Mouse (Mus musculus) heart, adult 9 months (tissue): ENCODE data around the gene D430042O09Rik.
A peak's percentile ranks its signal among the peaks of the same experiment; 100 is the strongest.
"Not testable (repeated sequence)": the region's sequence is repeated elsewhere in the genome, so short reads cannot be mapped to it uniquely, and the experiment has no call there.

ENCODE experiments used
- DNase-seq, 2 experiments: peaks; one replicate each; pipeline ENCODE4 v3.0.0; 2022; ENCODE audit warnings: low spot score in 2 of 2

The D430042O09Rik gene

DNA sequence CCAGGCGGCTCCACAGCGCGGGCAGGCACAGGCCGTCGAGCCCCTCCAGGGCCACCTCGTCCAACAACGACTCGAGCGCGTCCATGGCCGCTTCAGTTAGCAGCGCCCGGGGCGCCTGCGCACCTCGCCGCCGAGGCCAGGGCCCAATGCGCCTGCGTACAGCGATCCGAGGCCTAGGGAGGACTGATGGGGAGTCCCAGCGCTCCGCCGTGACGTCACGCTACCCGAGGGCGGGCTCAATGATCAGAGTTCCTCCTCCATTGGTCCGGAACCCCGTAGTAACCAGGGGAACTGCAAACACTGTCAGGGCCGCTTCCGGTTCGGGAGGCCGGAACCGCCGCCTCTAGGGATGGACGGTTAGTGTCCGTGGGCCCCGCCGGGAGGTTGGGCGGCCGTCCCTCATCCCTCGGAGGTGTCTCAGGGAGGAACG, at the start of gene D430042O09Rik, which contains the start of gene Gtf3c1:
D430042O09Rik (plus strand) TSS at position 296 of the 430 bp plus-strand sequence.
Gtf3c1 (minus strand) TSS at position 188 of the 430 bp plus-strand sequence.
- peak; percentile 100 for DNase-seq

DNA sequence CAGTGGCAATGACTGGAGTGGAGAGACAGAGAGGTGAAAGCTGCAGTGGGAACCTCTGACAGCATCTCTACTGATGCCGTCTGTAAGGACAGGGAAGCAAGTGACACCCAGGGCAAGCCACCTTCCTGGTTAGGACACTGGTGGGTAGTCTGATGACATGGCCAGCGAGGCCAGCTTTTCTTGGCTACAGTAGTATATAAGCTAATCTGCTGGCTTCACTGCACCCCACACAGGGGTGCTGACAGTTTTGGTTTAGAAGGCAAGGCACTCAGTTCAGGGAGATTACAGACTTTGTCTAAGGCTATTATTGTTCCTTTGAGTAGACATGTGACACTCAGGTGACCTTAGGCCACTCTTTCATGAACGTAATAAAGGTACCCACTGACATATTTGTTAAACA, 44.0 kb upstream of the D430042O09Rik start:
- no peak for DNase-seq

DNA sequence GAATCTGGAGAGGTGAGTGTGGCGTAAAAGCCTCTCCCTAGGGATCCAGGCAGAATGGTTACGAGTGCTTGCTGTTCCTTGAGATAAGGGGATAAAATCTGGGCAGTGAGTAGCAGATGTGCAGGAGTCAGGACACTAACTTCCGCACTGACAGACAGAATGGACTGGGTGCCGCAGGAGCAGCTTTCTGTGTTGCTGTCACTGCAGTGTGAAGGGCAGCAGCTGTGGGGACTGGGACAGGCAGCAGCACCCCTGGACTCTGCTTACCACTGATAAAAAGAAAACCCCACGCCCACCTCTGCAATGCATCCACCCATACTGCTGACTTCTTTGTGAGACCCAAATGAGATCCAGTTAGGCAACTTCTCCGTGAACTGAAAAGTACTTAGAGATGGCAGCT, 36.8 kb upstream of the D430042O09Rik start:
- no peak for DNase-seq

DNA sequence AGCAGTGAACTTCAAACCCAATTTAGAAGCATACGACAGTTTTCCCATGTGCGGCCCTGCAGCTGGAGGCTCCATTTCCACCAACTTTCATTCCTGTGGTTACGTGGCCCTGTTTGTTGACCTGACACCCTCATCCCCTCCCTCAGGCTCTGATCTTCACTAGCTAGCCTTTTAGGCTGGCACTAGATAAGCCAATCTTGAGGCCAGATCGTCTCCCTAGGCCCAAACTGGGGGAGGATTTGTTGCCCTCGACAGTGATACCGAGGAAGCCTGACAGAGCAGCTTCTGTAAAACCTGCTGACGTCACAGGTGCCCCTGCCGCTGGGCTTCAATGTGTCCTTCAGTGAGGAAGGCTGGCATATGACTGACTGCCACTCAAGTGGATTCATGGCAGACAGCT, 36.3 kb upstream of the D430042O09Rik start:
- no peak for DNase-seq

DNA sequence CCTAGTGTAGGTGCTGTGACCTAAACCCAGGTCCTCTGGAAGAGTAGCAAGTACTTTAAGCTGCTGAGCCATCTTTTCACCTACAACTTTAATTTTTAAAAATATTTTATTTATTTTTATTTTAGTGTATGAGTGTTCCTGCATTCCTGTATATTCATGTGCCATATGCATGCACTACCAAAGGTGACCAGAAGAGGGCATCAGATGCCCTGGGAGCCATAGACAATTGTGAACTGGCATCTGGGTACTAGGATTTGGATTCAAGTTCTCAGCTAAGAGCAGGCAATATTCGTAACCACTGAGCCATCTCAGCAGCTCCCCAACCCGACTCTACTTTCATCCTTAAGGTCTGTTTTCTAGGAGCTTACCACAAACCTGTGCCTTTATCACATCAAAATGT, 32.8 kb upstream of the D430042O09Rik start:
- peak in 1 of 2 experiments; percentile 21 for DNase-seq

DNA sequence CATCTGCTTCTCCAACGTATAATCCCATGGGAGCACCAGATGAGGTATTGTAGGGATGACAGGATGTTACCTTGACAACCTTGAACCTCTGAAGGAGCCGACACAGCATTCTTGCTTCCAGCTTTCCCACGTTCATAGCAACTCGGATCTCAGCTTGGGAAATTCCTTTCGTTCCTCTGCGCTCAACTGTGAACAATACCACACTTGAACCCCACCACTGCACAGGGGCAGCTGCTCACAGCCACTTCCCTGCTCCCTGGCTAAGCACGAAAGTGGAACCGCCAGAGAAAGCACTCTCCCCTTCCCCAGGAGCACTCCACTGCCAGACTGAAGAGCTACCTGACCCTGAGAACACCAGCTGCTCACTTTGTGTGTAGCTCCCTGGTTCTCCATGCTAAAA, 28.9 kb upstream of the D430042O09Rik start:
- DNase-seq: no peak

DNA sequence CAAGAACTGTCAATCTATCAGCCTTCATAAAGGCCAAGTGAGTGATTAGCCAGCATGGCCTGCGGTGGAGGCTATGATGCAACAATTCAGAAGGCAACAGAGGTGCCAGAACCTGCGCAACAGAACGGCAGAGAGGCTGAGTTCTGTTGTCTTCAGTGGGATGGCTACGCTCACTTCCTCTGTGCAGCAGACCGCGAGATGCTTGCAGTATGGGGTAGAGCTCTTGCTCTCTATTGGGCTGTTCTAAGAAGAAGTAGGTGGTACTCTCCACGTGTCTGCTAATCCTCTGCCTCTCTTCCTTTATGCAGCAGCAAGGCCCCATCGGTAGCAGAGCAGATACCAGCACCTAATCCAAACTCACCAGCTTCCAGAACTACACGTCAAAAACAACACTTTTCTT, 27.8 kb upstream of the D430042O09Rik start:
- no peak for DNase-seq

DNA sequence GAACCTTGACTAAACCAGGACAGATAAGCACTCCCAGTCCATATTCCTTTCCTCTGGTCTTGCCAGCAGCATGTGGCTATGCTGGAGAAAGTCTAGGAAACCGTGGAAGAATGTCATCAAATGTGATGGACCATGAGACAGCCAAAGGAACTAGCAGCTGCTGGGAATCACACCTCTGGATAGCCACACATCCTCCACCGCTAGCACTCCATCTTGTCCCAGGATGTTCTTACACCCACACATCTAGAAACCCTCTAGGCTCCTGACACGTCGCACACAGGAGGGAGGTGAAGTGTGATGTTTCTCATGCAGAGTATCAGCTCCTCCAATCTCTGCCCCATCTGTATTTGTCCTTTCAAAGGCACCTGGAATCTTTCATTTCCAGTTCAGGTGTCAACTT, 17.2 kb upstream of the D430042O09Rik start:
- no peak for DNase-seq

DNA sequence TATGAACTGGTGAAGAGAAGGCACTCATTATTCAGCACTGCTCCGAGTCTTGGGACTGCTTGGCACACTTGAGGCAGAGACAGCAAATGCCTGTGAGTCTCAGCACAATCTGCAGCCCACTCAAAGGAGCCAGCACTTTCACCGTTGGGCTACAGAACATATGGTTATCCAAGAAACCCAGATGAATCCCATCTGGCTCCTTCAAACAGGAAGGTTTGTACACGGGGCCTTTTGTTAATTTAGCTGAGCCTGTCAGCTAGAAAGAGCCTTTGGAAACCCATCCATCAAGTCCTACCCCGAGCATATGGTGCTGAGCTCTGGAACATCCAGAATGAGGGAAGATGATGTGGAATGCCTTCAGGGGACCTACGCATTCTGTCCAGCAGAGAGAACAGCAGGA, 13.6 kb upstream of the D430042O09Rik start:
- DNase-seq: no peak

DNA sequence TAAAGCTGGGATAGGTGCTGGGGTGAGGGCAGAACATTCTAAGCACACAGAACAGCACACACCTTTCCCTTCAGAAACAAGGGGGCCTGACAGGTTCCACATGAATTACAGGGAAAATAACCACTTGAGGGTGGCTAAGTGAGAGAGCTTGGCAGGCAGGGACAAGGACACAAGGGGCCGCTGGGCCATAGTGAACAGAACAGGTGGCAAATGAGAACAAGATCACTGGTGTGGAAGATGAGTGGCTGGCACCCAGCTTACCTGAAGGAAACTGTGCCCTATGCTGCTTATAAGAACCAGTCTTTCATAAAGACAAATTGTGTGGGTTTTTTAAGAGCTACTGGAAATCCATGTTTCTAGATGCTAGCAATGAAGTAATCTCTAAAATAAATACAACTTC, 4.9 kb upstream of the D430042O09Rik start:
- DNase-seq: no peak

DNA sequence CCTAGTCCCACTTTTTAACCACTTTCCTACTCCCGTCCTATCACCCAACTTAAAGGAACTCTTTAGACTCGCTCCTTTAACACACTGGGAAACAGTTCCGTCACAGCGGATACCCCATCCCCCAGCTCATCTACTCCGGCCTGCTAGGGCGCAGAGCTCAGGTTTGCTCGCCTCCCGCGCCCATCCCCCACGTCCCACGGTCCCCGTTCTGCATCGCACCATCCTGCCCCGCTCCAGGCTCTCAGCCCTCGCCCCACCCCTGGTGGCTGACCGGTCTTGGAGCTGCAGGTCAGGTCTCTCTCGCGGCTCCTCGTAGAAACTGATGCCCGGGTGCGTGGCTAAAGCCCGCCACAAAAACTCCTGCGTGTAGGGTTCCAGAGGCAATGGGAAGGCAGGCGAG, 502 bp upstream of the D430042O09Rik start:
- DNase-seq: no peak

DNA sequence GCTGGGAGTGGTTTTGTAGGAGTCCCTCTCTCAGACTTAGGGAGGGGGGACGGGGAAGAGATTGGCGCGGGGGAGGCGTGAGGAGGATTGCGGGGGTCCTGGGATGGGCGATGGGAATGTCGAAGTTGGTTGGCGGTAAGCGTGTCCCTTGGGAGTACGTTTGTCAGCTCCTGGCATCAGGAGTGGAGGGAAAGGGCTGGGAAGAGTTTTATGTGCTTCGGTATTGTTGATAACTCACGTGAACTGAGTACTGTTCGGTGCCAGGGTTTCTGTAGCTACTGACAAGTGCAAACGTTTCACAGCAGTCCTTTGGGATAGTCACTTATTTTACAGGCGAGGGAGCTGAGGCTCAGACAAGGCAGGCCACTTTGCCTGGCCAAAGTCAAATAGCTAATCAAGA, 412 bp downstream of the D430042O09Rik start:
- DNase-seq: no peak

DNA sequence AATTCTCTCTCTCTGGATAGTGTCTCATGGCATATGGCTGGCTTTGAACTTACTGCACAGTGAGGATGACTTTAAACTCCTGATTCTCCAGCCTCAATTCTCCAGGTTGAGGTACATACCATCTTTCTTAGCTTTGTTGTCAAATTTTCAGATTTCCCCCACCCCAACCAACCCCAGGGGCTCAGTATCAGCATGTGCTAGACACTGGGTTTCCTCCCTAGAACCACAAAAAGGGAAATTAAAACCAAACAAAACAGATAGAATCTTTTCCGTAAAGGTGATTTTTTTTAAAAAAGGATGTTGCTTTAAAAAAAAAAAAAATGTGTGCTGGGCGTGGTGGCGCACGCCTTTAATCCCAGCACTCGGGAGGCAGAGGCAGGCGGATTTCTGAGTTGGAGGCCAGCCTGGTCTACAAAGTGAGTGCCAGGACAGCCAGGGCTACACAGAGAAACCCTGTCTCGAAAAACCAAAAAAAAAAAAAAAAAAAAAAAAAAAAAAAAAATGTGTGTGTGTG, 5.9 kb downstream of the D430042O09Rik start:
- DNase-seq: not testable (repeated sequence)

DNA sequence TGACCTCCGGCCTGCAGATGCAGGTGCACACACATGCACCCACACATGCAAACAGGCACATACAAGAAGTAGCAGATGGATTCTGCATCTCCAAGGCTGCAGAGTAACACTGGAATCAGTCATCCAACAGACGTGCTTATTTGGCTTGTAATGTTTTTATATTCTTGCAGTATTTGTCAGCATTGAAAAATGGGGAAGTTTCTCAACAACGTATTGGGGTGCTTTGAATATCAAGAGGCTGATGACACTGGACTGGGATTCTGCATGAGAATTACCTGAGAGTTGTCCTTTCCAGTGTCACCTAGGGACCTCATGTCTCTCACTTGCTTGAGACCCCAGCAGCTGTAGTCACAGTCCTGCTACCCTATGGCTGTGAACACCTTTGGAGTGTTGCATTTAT, 7.1 kb downstream of the D430042O09Rik start:
- DNase-seq: no peak

DNA sequence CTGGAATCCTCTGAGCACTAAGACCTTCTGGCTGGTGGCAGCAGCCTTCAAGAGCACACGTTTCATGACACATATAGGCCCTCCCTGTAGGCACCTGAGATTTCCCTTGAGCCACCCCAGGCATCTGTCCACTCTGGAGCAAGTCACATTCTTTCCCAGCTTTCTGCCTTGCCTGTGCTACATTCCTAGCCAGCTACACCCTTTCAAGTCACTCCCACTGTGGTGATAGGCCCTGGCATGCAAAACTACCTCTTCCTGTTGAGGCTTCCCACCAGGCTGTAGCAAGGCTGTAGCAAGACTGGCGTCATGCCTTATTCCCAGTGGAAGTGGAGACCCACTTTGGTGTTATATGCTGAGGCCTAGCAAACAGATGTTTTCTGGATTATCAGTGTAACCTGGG, 9.0 kb downstream of the D430042O09Rik start:
- DNase-seq: peak; percentile 31 to 44

DNA sequence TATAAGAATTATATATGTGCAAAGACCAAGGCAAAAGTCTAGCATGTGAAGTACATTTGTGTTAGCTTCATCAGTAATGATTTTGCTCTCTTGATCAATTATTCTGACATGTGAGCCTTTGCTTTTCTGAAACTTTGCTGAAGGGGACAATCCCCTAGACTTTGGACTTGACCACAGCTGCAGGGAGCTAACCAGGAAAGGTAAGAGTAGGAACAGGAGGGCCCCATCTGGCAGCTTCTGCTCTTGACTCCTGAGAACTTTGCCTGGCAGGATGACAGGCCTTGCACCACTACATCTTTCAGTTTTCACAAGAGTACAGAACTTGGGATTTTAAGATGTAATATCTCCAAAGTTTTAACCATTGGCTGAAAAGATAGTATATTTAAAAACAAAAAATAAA, 9.9 kb downstream of the D430042O09Rik start:
- DNase-seq: no peak

DNA sequence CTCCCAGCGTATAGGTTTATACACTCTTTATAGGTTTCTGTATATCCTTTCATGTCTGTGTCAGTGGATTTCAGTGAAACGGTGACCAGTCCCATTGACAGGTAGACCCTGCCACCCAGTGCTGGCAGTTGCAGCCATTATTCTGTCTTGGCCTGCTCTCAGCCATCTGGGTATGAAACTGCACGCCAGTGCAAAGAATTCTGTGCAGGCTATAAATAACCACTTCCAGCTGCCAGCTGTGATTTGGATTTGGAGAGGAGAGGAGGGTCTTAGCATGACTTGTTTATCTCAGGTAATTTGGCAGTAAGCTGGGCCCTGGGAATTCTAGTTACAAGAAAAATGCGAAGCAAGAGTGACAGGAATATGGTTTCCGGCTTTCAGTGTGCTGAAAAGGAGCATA, 12.7 kb downstream of the D430042O09Rik start:
- peak; percentile 10 to 31 for DNase-seq

DNA sequence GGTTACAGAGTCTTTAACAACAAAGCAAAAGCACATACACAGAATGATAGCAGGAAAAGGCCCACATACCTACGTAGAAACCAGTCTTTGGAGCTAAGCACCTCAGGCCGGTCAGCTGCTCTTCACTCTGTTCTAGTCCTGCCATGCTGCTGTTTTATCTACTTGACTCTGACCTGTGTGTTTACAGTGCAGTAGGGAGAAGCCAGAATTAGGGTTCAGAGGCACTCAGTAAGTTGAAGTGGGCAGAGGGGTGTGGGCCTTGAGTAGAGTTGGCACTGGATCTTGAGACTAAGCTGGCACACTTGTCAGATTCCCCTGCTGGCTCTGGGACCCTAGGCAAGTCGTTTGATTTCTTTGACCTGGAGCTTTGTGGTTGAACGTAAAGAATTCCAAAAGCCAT, 13.3 kb downstream of the D430042O09Rik start:
- no peak for DNase-seq

DNA sequence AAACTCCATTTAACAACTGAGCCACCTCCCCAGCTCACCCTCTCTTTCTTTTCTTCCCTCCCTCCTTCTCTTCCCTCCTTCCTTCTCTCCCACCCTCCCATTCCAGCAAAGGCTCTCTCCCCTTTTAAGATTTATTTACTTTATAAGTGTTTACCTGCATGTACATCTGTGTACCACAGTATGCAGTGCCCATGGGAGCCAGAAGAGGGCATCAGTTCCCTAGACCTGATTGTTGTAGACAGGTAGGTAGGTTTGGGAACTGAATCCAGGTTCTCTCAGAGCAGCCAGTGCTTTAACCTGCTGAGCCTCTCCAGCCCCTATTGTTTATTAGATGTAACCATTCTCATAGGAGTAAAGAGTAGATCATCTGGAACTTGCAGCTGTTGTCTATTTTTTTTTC, 14.4 kb downstream of the D430042O09Rik start:
- no peak for DNase-seq

DNA sequence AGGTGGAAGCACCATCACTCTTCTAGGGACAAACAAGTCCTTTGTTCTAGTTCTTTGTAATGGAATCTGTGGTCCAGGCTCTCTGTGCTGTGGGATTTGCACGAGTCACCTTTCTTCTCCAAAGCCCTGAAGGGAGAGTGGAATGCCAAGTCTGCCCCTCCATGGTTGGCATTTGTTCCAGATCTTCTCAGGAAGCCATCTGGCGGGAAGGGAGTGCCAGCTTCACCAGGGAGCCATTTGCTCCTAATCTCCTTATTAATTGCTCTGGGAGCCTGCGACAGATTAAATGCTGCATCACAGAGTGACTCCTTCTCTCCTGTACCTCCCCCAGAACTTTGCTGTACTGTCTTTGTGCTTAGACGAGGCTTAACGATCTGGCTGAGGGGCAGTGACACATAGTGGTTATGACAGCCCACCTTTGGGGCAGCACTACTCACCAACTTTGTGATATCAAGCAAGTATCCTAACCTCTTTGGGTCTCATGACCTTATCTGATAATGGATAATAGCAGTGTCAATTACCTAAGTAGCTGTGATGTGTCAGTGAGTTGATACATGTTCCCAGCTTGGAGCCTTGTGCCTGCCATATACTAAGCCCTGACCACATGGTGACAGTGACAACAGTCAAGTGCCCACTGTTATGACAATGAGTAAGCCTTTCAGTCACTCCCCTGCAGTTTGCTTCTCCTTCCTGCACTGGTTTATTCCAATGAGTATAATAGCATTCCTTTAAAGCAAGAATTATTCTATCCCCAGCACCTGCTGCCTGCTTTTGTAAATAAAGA, 15.7 kb downstream of the D430042O09Rik start:
- no peak for DNase-seq

DNA sequence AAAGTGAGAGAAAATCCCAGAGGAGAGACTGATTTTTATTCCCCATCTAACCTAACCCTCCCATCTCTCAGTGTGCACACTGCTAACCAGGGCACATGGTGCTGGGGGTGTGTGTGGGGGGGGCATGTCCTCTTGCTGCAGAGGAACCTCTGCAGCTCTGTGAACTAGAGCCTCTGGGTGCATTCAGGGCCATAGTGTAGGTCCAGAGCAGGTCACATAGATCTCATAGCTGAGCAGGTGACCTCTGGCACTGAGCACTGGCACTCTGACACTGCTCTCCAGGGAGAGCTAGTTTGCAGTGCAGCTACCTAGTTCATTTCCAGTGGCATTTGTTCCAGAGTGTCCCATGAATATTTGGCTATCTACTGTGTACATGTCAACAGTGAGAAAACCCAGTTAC, 24.0 kb downstream of the D430042O09Rik start:
- DNase-seq: peak; percentile 18 to 20

DNA sequence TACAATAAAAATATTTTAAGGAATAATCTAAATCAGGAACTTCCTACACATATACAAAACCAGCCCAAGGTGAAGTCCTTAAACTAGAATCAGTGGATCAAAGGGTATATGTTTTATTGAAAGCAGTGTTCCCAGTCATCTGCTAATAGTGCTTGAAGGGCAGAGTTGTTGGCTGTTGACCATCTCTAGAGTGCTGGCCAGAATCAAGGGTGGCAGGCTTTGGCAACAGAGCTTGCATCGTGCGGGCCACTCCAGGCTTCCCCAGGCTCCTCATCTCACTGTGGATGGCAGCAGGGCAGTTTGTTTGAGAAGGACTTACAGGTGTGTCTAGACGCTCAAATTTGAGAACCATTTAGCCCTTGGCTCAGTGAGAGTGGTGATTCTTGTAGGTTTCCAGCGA, 26.1 kb downstream of the D430042O09Rik start:
- DNase-seq: peak; percentile 15 to 17

DNA sequence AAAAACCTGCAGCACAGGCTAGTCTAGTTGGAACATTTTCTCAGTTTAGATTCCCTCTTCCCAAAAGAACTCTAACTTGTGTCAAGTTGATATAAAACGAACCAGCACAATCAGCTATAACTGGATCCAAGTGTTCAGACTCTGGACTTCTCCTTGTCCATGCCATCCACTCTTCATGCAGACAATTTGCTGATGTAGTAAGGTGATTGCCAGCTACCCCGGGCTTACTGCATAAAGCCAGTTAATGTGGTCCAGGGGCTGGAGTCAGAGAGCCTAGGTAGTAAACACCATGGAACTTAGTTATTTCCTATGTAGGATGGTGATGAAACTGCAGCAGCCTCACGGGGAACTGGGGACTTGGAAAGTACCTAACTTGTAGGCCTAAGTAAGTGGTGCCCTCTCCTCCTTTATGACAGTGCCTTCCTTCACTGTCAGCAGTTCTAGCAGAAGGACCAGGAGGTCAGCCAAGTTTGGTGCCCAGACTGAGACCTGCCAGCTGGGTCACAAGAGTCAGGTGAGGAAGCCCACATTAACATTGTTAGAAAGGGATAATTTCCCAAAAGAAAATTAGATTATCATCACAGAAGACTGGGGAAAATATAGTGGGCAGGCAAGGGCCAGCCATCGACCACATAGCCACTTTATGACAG, 28.8 kb downstream of the D430042O09Rik start:
- DNase-seq: no peak
